Mouse (Mus musculus) lung, embryonic 14.5 days (tissue): ENCODE results near the gene Wnt4. TPM values are rescaled to one million over a fixed set of nuclear protein-coding genes. Genes with fewer than 3 reads are reported as not detected.

Experiments used
- ATAC-seq: fragments of 200-750 bp; cut with Nextera tagmentation; 2 replicates; pipeline ENCODE4 v1.8.0; 2017; ENCODE audit warnings: mild to moderate bottlenecking, moderate TSS enrichment, moderate library complexity; ENCODE audit not compliant: insufficient read depth
- DNase-seq: peaks from one replicate; pipeline ENCODE4 v3.0.0-alpha.2; 2015
- H3K27ac ChIP-seq: fragments of 300-500 bp; sonication (generic); 2 replicates; pipeline ENCODE4 v1.5.1; 2014; ENCODE audit warnings: low read depth, mild to moderate bottlenecking, moderate library complexity
- H3K27me3 ChIP-seq: fragments of 300-500 bp; sonication (generic); 2 replicates; pipeline ENCODE4 v1.6.1; 2014; ENCODE audit warnings: low read length, control low read depth; ENCODE audit not compliant: insufficient read depth
- H3K36me3 ChIP-seq: fragments of 300-500 bp; sonication (generic); 2 replicates; pipeline ENCODE4 v1.6.1; 2014; ENCODE audit warnings: control low read depth; ENCODE audit not compliant: insufficient read depth
- H3K4me1 ChIP-seq: fragments of 300-500 bp; sonication (generic); 2 replicates; pipeline ENCODE4 v1.6.1; 2014; ENCODE audit warnings: antibody characterized with exemption, control low read depth; ENCODE audit not compliant: insufficient read depth
- H3K4me2 ChIP-seq: fragments of 300-500 bp; sonication (generic); 2 replicates; pipeline ENCODE4 v1.6.1; 2014; ENCODE audit warnings: mild to moderate bottlenecking
- H3K4me3 ChIP-seq: fragments of 300-500 bp; sonication (generic); 2 replicates; pipeline ENCODE4 v1.5.1; 2014; ENCODE audit warnings: low read depth, low read length
- H3K9ac ChIP-seq: fragments of 300-500 bp; sonication (generic); 2 replicates; pipeline ENCODE4 v1.6.1; 2014
- H3K9me3 ChIP-seq: fragments of 300-500 bp; sonication (generic); 2 replicates; pipeline ENCODE4 v1.6.1; 2016; ENCODE audit warnings: low read depth, low read length, control low read depth
- CTCF ChIP-seq: IDR thresholded peaks from 2 replicates; pipeline ENCODE4 v1.5.1; 2016; ENCODE audit warnings: antibody characterized with exemption, low read depth
- WGBS: fragments of 180-500 bp; shearing (Covaris S2); extraction: QIAGEN DNeasy Blood & Tissue Kit; methylation state at CpG from one replicate; pipeline ENCODE4 v1.1.7; 2014; 5-methylcytosine and 5-hydroxymethylcytosine counted together
- polyA plus RNA-seq: library from polyadenylated mRNA; unstranded; fragments of >200 nt; fragmentation: Nextera tagmentation; extraction: Ambion mirVana; gene quantifications from 2 replicates; pipeline ENCODE4 v1.2.1, GENCODE M21; 2014

Gene Wnt4
- polyA plus RNA-seq, 1 experiment from 2014 or later, result 1.3 TPM

- Histone ChIP-seq H3K9me3 (no peaks in the 10 kb centered on the region), H3K4me3 (no peak overlapping the region), H3K9ac (no peak overlapping the region), H3K36me3 (no peaks in the 10 kb centered on the region), H3K27me3 (no peaks in the 10 kb centered on the region), H3K4me1 (0 out of 2 replicates have a peak, but pooled peaks cover 5% of the 10 kb centered on the region), H3K27ac (no peak overlapping the region), H3K4me2 (no peak overlapping the region)
- no peak for TF ChIP-seq CTCF
- 80% methylated on average over 8 of the region's 8 CpGs for WGBS
- no peak for DNase-seq
- no peak for ATAC-seq
Measured at GRCm38 (mm10) chr4:137294951-137295350, 17.7 kb downstream of the Wnt4 start.

GRCm38 (mm10) chr4:137297611-137298010 is 20.3 kb downstream of the Wnt4 start:
- ATAC-seq (no peak), DNase-seq (no peak)
- TF ChIP-seq CTCF, result no peak
- H3K27ac ChIP-seq, result no peak overlapping the region
- H3K9ac ChIP-seq, result no peak overlapping the region
- H3K9me3 ChIP-seq, result no peaks in the 10 kb centered on the region
- H3K4me1 ChIP-seq, result 0 out of 2 replicates have a peak, but pooled peaks cover 5% of the 10 kb centered on the region
- 82% methylated on average over 4 of the region's 4 CpGs for WGBS
- H3K4me3 ChIP-seq, result no peak overlapping the region
- no peak overlapping the region for H3K4me2 ChIP-seq
- no peaks in the 10 kb centered on the region for H3K36me3 ChIP-seq
- no peaks in the 10 kb centered on the region for H3K27me3 ChIP-seq

- no peak for ATAC-seq
- no peak for DNase-seq
- no peaks in the 10 kb centered on the region for H3K27me3 ChIP-seq
- TF ChIP-seq CTCF, result no peak
- no peak overlapping the region for H3K4me3 ChIP-seq
- 0 out of 2 replicates have a peak, but pooled peaks cover 5% of the 10 kb centered on the region for H3K4me1 ChIP-seq
- WGBS, result 77% methylated on average over 8 of the region's 8 CpGs
- H3K27ac ChIP-seq, result no peak overlapping the region
- H3K9ac ChIP-seq, result no peak overlapping the region
- H3K4me2 ChIP-seq, result no peak overlapping the region
- no peaks in the 10 kb centered on the region for H3K9me3 ChIP-seq
- no peaks in the 10 kb centered on the region for H3K36me3 ChIP-seq
Measured at GRCm38 (mm10) chr4:137298406-137298805, 21.1 kb downstream of the Wnt4 start.

- TF ChIP-seq CTCF, result no peak
- ATAC-seq, result no peak
- Histone ChIP-seq H3K4me2 (no peak overlapping the region), H3K36me3 (no peaks in the 10 kb centered on the region), H3K27ac (no peak overlapping the region), H3K9me3 (no peaks in the 10 kb centered on the region), H3K4me1 (0 out of 2 replicates have a peak, but pooled peaks cover 5% of the 10 kb centered on the region), H3K27me3 (no peaks in the 10 kb centered on the region), H3K9ac (no peak overlapping the region), H3K4me3 (no peak overlapping the region)
- DNase-seq, result no peak
- 81% methylated on average over 13 of the region's 13 CpGs for WGBS
Measured at GRCm38 (mm10) chr4:137300227-137300626, 22.9 kb downstream of the Wnt4 start.

- Histone ChIP-seq H3K27ac (no peak overlapping the region), H3K9ac (no peak overlapping the region), H3K36me3 (no peaks in the 10 kb centered on the region), H3K4me3 (no peak overlapping the region), H3K9me3 (no peaks in the 10 kb centered on the region), H3K27me3 (no peaks in the 10 kb centered on the region), H3K4me1 (0 out of 2 replicates have a peak, but pooled peaks cover 5% of the 10 kb centered on the region), H3K4me2 (no peak overlapping the region)
- no peak for TF ChIP-seq CTCF
- ATAC-seq, result no peak; the same call in 1 of the 2 replicates
- no peak for DNase-seq
- 54% methylated on average over 16 of the region's 16 CpGs for WGBS
Measured at GRCm38 (mm10) chr4:137301635-137302034, 24.3 kb downstream of the Wnt4 start.

GRCm38 (mm10) chr4:137304106-137304505 is 26.8 kb downstream of the Wnt4 start:
- no peaks in the 10 kb centered on the region for H3K9me3 ChIP-seq
- 0 out of 2 replicates have a peak, but pooled peaks cover 3% of the 10 kb centered on the region for H3K4me1 ChIP-seq
- WGBS, result 75% methylated on average over 7 of the region's 7 CpGs
- TF ChIP-seq CTCF, result no peak
- DNase-seq (no peak), ATAC-seq (no peak)
- no peak overlapping the region for H3K4me2 ChIP-seq
- H3K9ac ChIP-seq, result no peak overlapping the region
- H3K36me3 ChIP-seq, result no peaks in the 10 kb centered on the region
- H3K27me3 ChIP-seq, result no peaks in the 10 kb centered on the region
- H3K27ac ChIP-seq, result no peak overlapping the region
- H3K4me3 ChIP-seq, result no peak overlapping the region

- Histone ChIP-seq H3K4me1 (0 out of 2 replicates have a peak, but pooled peaks cover 3% of the 10 kb centered on the region), H3K27ac (no peak overlapping the region), H3K36me3 (no peaks in the 10 kb centered on the region), H3K27me3 (no peaks in the 10 kb centered on the region), H3K4me2 (no peak overlapping the region), H3K9ac (no peak overlapping the region), H3K9me3 (no peaks in the 10 kb centered on the region), H3K4me3 (no peak overlapping the region)
- ATAC-seq (no peak), DNase-seq (no peak)
- TF ChIP-seq CTCF, result no peak
- whole genome bisulfite sequencing, result 79% methylated on average over 6 of the region's 7 CpGs
Measured at GRCm38 (mm10) chr4:137305066-137305465, 27.8 kb downstream of the Wnt4 start.
